Mouse (Mus musculus) forebrain, embryonic 15.5 days (tissue): ENCODE measurements at regions not wholly inside any gene's neighbourhood (a gene's known extent, or its start where the extent isn't known, plus 50 kb on each side); places are given as distances from the start of the nearest gene placed in this dataset.
A peak's percentile ranks its signal among the peaks of the same experiment; 100 is the strongest.

Source experiments
- ATAC-seq: fragments of 200-750 bp; cut with Nextera tagmentation; replicated peaks from 2 replicates; pipeline ENCODE4 v1.8.0; 2017; ENCODE audit warnings: mild to moderate bottlenecking, moderate TSS enrichment, moderate library complexity
- H3K27ac ChIP-seq: fragments of 300-500 bp; sonication (generic); replicated peaks from 2 replicates; pipeline ENCODE4 v1.5.1; 2015; ENCODE audit warnings: mild to moderate bottlenecking, inconsistent platforms
- H3K27me3 ChIP-seq: fragments of 300-500 bp; sonication (generic); 2 replicates; pipeline ENCODE4 v1.6.1; 2015; ENCODE audit warnings: inconsistent platforms
- H3K36me3 ChIP-seq: fragments of 300-500 bp; sonication (generic); 2 replicates; pipeline ENCODE4 v1.6.1; 2015; ENCODE audit warnings: mild to moderate bottlenecking, inconsistent platforms
- H3K4me1 ChIP-seq: fragments of 300-500 bp; sonication (generic); 2 replicates; pipeline ENCODE4 v1.6.1; 2015; ENCODE audit warnings: inconsistent platforms
- H3K4me2 ChIP-seq: fragments of 300-500 bp; sonication (generic); replicated peaks from 2 replicates; pipeline ENCODE4 v1.6.1; 2015; ENCODE audit warnings: mild to moderate bottlenecking, inconsistent platforms
- H3K4me3 ChIP-seq: fragments of 300-500 bp; sonication (generic); 2 replicates; pipeline ENCODE4 v1.5.1; 2015; ENCODE audit warnings: mild to moderate bottlenecking, inconsistent platforms
- H3K9ac ChIP-seq: fragments of 300-500 bp; sonication (generic); replicated peaks from 2 replicates; pipeline ENCODE4 v1.6.1; 2015; ENCODE audit warnings: mild to moderate bottlenecking, inconsistent platforms
- H3K9me3 ChIP-seq: fragments of 300-500 bp; sonication (generic); 2 replicates; pipeline ENCODE4 v1.6.1; 2016; ENCODE audit warnings: inconsistent platforms
- WGBS: fragments of 180-500 bp; shearing (Covaris S2); methylation state at CpG from one replicate; pipeline ENCODE4 v1.1.7; 2015; ENCODE audit warnings: mixed read lengths; 5-methylcytosine and 5-hydroxymethylcytosine counted together

- Histone ChIP-seq H3K4me2 (peak overlapping the region; percentile 46), H3K4me3 (peak overlapping the region; percentile 30), H3K36me3 (no peaks in the 10 kb centered on the region), H3K9me3 (no peaks in the 10 kb centered on the region), H3K4me1 (peaks cover 26% of the 10 kb centered on the region), H3K9ac (peak overlapping the region; percentile 36), H3K27me3 (no peaks in the 10 kb centered on the region), H3K27ac (peak overlapping the region; percentile 87)
- ATAC-seq = peak; percentile 87
- WGBS = 3% methylated on average over 22 of the region's 22 CpGs
These were observed 110.8 kb downstream of the Map3k7 start for GRCm38 (mm10) chr4:32074399-32075296.

GRCm38 (mm10) chr4:32076391-32076925, 112.6 kb downstream of the Map3k7 start:
- Histone ChIP-seq H3K27me3 (no peaks in the 10 kb centered on the region), H3K9ac (no peak overlapping the region), H3K9me3 (no peaks in the 10 kb centered on the region), H3K4me2 (no peak overlapping the region), H3K4me3 (no peak overlapping the region), H3K4me1 (peaks cover 26% of the 10 kb centered on the region), H3K36me3 (no peaks in the 10 kb centered on the region), H3K27ac (0 out of 2 replicates have a peak overlapping the region, but pooled peaks have one; percentile 23)
- 49% methylated on average over 12 of the region's 12 CpGs for WGBS
- ATAC-seq = no peak

GRCm38 (mm10) chr4:32083456-32083855, 119.6 kb downstream of the Map3k7 start:
- Histone ChIP-seq H3K36me3 (no peaks in the 10 kb centered on the region), H3K27ac (no peak overlapping the region), H3K9ac (no peak overlapping the region), H3K27me3 (no peaks in the 10 kb centered on the region), H3K4me2 (no peak overlapping the region), H3K4me1 (no peaks in the 10 kb centered on the region), H3K4me3 (no peak overlapping the region), H3K9me3 (no peaks in the 10 kb centered on the region)
- no peak for ATAC-seq
- WGBS = 23% methylated on average over 8 of the region's 8 CpGs

- Histone ChIP-seq H3K9ac (no peak overlapping the region), H3K9me3 (no peaks in the 10 kb centered on the region), H3K36me3 (no peaks in the 10 kb centered on the region), H3K27ac (no peak overlapping the region), H3K27me3 (no peaks in the 10 kb centered on the region), H3K4me1 (no peaks in the 10 kb centered on the region), H3K4me3 (no peak overlapping the region), H3K4me2 (no peak overlapping the region)
- WGBS = 90% methylated on average over 10 of the region's 10 CpGs
- ATAC-seq = no peak
These were observed 120.5 kb downstream of the Map3k7 start for GRCm38 (mm10) chr4:32084250-32084869.

- no peaks in the 10 kb centered on the region for H3K27me3 ChIP-seq
- no peak overlapping the region for H3K4me3 ChIP-seq
- ATAC-seq = no peak
- H3K4me1 ChIP-seq = no peaks in the 10 kb centered on the region
- H3K27ac ChIP-seq = no peak overlapping the region
- no peak overlapping the region for H3K4me2 ChIP-seq
- no peaks in the 10 kb centered on the region for H3K9me3 ChIP-seq
- 87% methylated on average over 2 of the region's 2 CpGs for WGBS
- no peak overlapping the region for H3K9ac ChIP-seq
- H3K36me3 ChIP-seq = no peaks in the 10 kb centered on the region
These were observed 121.1 kb downstream of the Map3k7 start for GRCm38 (mm10) chr4:32085040-32085439.

GRCm38 (mm10) chr4:32091086-32091485, 127.2 kb downstream of the Map3k7 start:
- Histone ChIP-seq H3K9ac (no peak overlapping the region), H3K27ac (no peak overlapping the region), H3K36me3 (no peaks in the 10 kb centered on the region), H3K27me3 (no peaks in the 10 kb centered on the region), H3K4me3 (no peak overlapping the region), H3K4me1 (no peaks in the 10 kb centered on the region), H3K9me3 (no peaks in the 10 kb centered on the region), H3K4me2 (no peak overlapping the region)
- ATAC-seq = no peak
- 89% methylated on average over 10 of the region's 10 CpGs for WGBS

GRCm38 (mm10) chr4:32092320-32093041, 128.6 kb downstream of the Map3k7 start:
- ATAC-seq = no peak
- Histone ChIP-seq H3K4me1 (no peaks in the 10 kb centered on the region), H3K27me3 (no peaks in the 10 kb centered on the region), H3K36me3 (no peaks in the 10 kb centered on the region), H3K4me2 (no peak overlapping the region), H3K27ac (no peak overlapping the region), H3K9ac (no peak overlapping the region), H3K9me3 (no peaks in the 10 kb centered on the region), H3K4me3 (no peak overlapping the region)
- WGBS = 95% methylated on average over 17 of the region's 17 CpGs

GRCm38 (mm10) chr4:32098233-32098632, 134.3 kb downstream of the Map3k7 start:
- no peak overlapping the region for H3K4me3 ChIP-seq
- no peak overlapping the region for H3K9ac ChIP-seq
- no peaks in the 10 kb centered on the region for H3K9me3 ChIP-seq
- ATAC-seq = no peak
- 56% methylated on average over 9 of the region's 9 CpGs for WGBS
- H3K36me3 ChIP-seq = no peaks in the 10 kb centered on the region
- no peaks in the 10 kb centered on the region for H3K27me3 ChIP-seq
- H3K4me2 ChIP-seq = no peak overlapping the region
- H3K4me1 ChIP-seq = no peaks in the 10 kb centered on the region
- H3K27ac ChIP-seq = no peak overlapping the region

- Histone ChIP-seq H3K9ac (no peak overlapping the region), H3K4me2 (no peak overlapping the region), H3K4me3 (no peak overlapping the region), H3K4me1 (no peaks in the 10 kb centered on the region), H3K27ac (no peak overlapping the region), H3K36me3 (no peaks in the 10 kb centered on the region), H3K9me3 (no peaks in the 10 kb centered on the region), H3K27me3 (no peaks in the 10 kb centered on the region)
- WGBS = 77% methylated on average over 5 of the region's 5 CpGs
- ATAC-seq = no peak
These were observed 137.1 kb downstream of the Map3k7 start for GRCm38 (mm10) chr4:32101002-32101401.

GRCm38 (mm10) chr4:32106664-32107171, 131.9 kb upstream of the Bach2 start:
- H3K4me1 ChIP-seq = peaks cover 11% of the 10 kb centered on the region
- H3K27me3 ChIP-seq = no peaks in the 10 kb centered on the region
- H3K36me3 ChIP-seq = no peaks in the 10 kb centered on the region
- 4% methylated on average over 5 of the region's 5 CpGs for WGBS
- H3K9ac ChIP-seq = no peak overlapping the region
- peak; percentile 76 for ATAC-seq
- no peaks in the 10 kb centered on the region for H3K9me3 ChIP-seq
- H3K4me3 ChIP-seq = no peak overlapping the region
- peak overlapping the region; percentile 69 for H3K27ac ChIP-seq
- no peak overlapping the region for H3K4me2 ChIP-seq

- no peak overlapping the region for H3K27ac ChIP-seq
- H3K4me3 ChIP-seq = no peak overlapping the region
- no peaks in the 10 kb centered on the region for H3K36me3 ChIP-seq
- no peak for ATAC-seq
- H3K4me1 ChIP-seq = no peaks in the 10 kb centered on the region
- no peaks in the 10 kb centered on the region for H3K27me3 ChIP-seq
- no peak overlapping the region for H3K4me2 ChIP-seq
- WGBS = 82% methylated on average over 6 of the region's 6 CpGs
- H3K9ac ChIP-seq = no peak overlapping the region
- H3K9me3 ChIP-seq = no peaks in the 10 kb centered on the region
These were observed 116.3 kb upstream of the Bach2 start for GRCm38 (mm10) chr4:32122320-32122719.

GRCm38 (mm10) chr4:32126828-32127227, 111.8 kb upstream of the Bach2 start:
- H3K36me3 ChIP-seq = no peaks in the 10 kb centered on the region
- H3K4me3 ChIP-seq = no peak overlapping the region
- WGBS = 93% methylated on average over 8 of the region's 8 CpGs
- no peaks in the 10 kb centered on the region for H3K27me3 ChIP-seq
- H3K27ac ChIP-seq = no peak overlapping the region
- ATAC-seq = no peak
- no peaks in the 10 kb centered on the region for H3K9me3 ChIP-seq
- H3K4me2 ChIP-seq = no peak overlapping the region
- no peak overlapping the region for H3K9ac ChIP-seq
- no peaks in the 10 kb centered on the region for H3K4me1 ChIP-seq
